Mouse (Mus musculus) adrenal gland, adult 2 months (tissue): ENCODE measurements at regions not wholly inside any gene's neighbourhood (a gene's known extent, or its start where the extent isn't known, plus 50 kb on each side); places are given as distances from the start of the nearest gene placed in this dataset.
A peak's percentile ranks its signal among the peaks of the same experiment; 100 is the strongest.

ENCODE experiments used
- DNase-seq: peaks from one replicate; pipeline ENCODE4 v3.0.0; 2021

DNA sequence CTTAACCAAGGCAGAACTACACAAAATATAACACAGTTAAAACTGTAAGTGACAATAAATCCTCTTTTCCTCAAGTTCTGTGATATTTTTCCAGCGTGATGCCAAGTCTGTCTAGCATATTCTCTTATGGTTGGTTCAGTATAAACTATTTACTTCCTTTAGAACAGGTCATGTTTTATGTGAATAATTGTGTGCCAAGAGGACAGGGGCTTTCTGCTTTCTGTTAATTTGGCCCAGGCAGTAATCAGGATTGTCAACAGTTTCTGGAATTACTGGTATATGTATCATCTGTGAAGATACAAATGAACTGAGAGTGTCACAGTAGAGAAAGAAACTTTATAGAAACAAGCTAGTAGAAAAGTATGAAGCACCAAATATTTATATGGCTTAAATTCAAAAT, 1039.5 kb upstream of the Adcyap1 start:
- no peak for DNase-seq

DNA sequence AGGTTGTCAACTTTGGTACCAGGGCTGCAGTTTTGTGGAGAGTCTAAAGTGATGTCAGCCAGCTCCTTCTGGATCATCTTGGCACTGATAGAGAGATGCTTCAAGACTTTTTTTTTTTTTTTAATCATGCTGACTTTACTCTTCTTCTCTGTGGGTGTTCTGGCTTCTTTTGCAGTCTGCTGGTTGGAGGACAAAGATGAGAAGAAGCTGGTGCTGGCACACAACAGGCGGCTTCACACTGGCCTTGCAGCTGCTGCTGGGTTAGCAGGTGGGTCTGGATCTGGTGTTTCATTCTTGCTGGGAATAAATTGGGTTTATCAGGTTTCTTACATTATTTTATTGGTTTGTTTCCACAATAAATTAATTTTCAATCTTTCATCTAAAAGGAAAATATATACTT, 1013.1 kb upstream of the Adcyap1 start:
- DNase-seq = no peak

GRCm38 (mm10) chr17:92210730-92211129, 988.1 kb upstream of the Adcyap1 start:
- DNase-seq = peak; percentile 6

DNA sequence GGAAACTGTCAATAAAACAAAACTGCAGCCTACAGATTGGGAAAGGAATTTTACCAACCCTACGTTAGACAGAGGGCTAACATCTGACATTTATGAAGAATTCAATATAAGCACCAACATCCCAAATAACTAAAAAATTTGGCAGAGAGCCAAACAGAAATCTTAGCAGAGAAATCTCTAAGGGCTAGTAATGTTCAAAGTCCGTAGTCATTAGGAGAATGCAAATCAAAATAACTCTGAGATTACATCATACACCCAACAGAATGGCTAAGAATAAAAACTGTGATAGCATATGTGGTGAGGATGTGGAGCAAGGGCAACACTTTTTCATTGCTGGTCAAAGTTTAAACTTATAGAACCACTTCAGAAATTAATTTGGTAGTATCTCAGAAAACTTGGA, 982.4 kb upstream of the Adcyap1 start:
- DNase-seq = no peak
